Mouse (Mus musculus): ENCODE results near the gene Itpkc. TPM values are rescaled to one million over a fixed set of nuclear protein-coding genes. Genes with fewer than 3 reads are reported as not detected.

Itpkc gene
- polyA plus RNA-seq, 2 experiments, result 1.3 to 2.0 TPM

GRCm38 (mm10) chr7:27232781-27233281, 4.4 kb upstream of the Itpkc start, which contains the start of gene Coq8b:
Coq8b (plus strand) TSS chr7:27233023.
- Histone ChIP-seq H3K9ac (replicated peaks) (peak within 1 kb of the TSS; percentile 38), H3K4me1 (replicated peaks; ENCODE audit: control insufficient read depth in 2 of 2, insufficient read depth in 2 of 2, low read length in 1 of 2) (peaks cover 12% of the 10 kb centered on the region in 2 experiments), H3K4me2 (ENCODE audit: low read depth) (peak within 1 kb of the TSS; percentile 73), H3K36me3 (replicated peaks; ENCODE audit: control insufficient read depth, insufficient read depth, low read depth) (no peaks in the 10 kb centered on the region), H3K27me3 (ENCODE audit: control insufficient read depth, insufficient read depth, low read length) (no peaks in the 10 kb centered on the region), H3K4me3 (ENCODE audit: insufficient read depth in 1 of 2, low read depth in 2 of 2, low read length in 2 of 2) (peak within 1 kb of the TSS; percentile 59 to 92), H3K9me3 (ENCODE audit: control insufficient read depth, low read length) (no peaks in the 10 kb centered on the region), H3K27ac (no peak within 1 kb of the TSS)
- ATAC-seq (ENCODE audit: insufficient read depth) (peak; percentile 83), DNase-seq (ENCODE audit: low read depth in 3 of 3, low spot score in 3 of 3) (peak; percentile 90 to 93 (median 91))
- under 1% methylated on average over 25 of the region's 25 CpGs for WGBS (ENCODE audit: insufficient replicate concordance)
- TF ChIP-seq EP300 (IDR thresholded peaks at IDR 0.05; ENCODE audit: low read depth) (no peak), CTCF (IDR thresholded peaks at IDR 0.05; ENCODE audit: low read depth) (peak; percentile 37; the same call in 1 of the 2 replicates)

- H3K4me1 ChIP-seq (replicated peaks; ENCODE audit: control insufficient read depth in 2 of 2, insufficient read depth in 2 of 2, low read length in 1 of 2), result peaks cover 19 to 22% of the 10 kb centered on the region in 2 experiments
- H3K36me3 ChIP-seq (replicated peaks; ENCODE audit: control insufficient read depth, insufficient read depth, low read depth), result no peaks in the 10 kb centered on the region
- H3K9ac ChIP-seq (replicated peaks), result no peak overlapping the region
- H3K27me3 ChIP-seq (ENCODE audit: control insufficient read depth, insufficient read depth, low read length), result no peaks in the 10 kb centered on the region
- DNase-seq (ENCODE audit: low read depth in 3 of 3, low spot score in 3 of 3) (no peak), ATAC-seq (ENCODE audit: insufficient read depth) (no peak)
- H3K4me2 ChIP-seq (ENCODE audit: low read depth), result no peak overlapping the region
- TF ChIP-seq EP300 (IDR thresholded peaks at IDR 0.05; ENCODE audit: low read depth) (no peak), CTCF (IDR thresholded peaks at IDR 0.05; ENCODE audit: low read depth) (no peak)
- H3K4me3 ChIP-seq (ENCODE audit: insufficient read depth in 1 of 2, low read depth in 2 of 2, low read length in 2 of 2), result no peak overlapping the region
- H3K27ac ChIP-seq, result no peak overlapping the region
- H3K9me3 ChIP-seq (ENCODE audit: control insufficient read depth, low read length), result no peaks in the 10 kb centered on the region
- 74% methylated on average over 7 of the region's 7 CpGs for WGBS (ENCODE audit: insufficient replicate concordance)
Observed at GRCm38 (mm10) chr7:27231693-27232331, 3.4 kb upstream of the Itpkc start.

- 62% methylated on average over 4 of the region's 4 CpGs for WGBS (ENCODE audit: insufficient replicate concordance)
- no peaks in the 10 kb centered on the region for H3K9me3 ChIP-seq (ENCODE audit: control insufficient read depth, low read length)
- no peaks in the 10 kb centered on the region for H3K36me3 ChIP-seq (replicated peaks; ENCODE audit: control insufficient read depth, insufficient read depth, low read depth)
- no peak overlapping the region for H3K27ac ChIP-seq
- H3K4me1 ChIP-seq (replicated peaks; ENCODE audit: control insufficient read depth in 2 of 2, insufficient read depth in 2 of 2, low read length in 1 of 2), result peaks cover 23 to 27% of the 10 kb centered on the region in 2 experiments
- H3K9ac ChIP-seq (replicated peaks), result no peak overlapping the region
- H3K4me3 ChIP-seq (ENCODE audit: insufficient read depth in 1 of 2, low read depth in 2 of 2, low read length in 2 of 2), result no peak overlapping the region
- TF ChIP-seq EP300 (IDR thresholded peaks at IDR 0.05; ENCODE audit: low read depth) (no peak), CTCF (IDR thresholded peaks at IDR 0.05; ENCODE audit: low read depth) (peak; percentile 66)
- H3K4me2 ChIP-seq (ENCODE audit: low read depth), result no peak overlapping the region
- DNase-seq (ENCODE audit: low read depth in 3 of 3, low spot score in 3 of 3) (no peak), ATAC-seq (ENCODE audit: insufficient read depth) (no peak)
- H3K27me3 ChIP-seq (ENCODE audit: control insufficient read depth, insufficient read depth, low read length), result no peaks in the 10 kb centered on the region
Observed at GRCm38 (mm10) chr7:27230781-27231180, 2.3 kb upstream of the Itpkc start.

GRCm38 (mm10) chr7:27228865-27229264, 404 bp upstream of the Itpkc start:
- Histone ChIP-seq H3K27ac (peak overlapping the region; percentile 64), H3K4me2 (ENCODE audit: low read depth) (peak overlapping the region; percentile 92), H3K9ac (replicated peaks) (peak overlapping the region; percentile 69), H3K9me3 (ENCODE audit: control insufficient read depth, low read length) (no peaks in the 10 kb centered on the region), H3K36me3 (replicated peaks; ENCODE audit: control insufficient read depth, insufficient read depth, low read depth) (no peaks in the 10 kb centered on the region), H3K27me3 (ENCODE audit: control insufficient read depth, insufficient read depth, low read length) (no peaks in the 10 kb centered on the region), H3K4me1 (replicated peaks; ENCODE audit: control insufficient read depth in 2 of 2, insufficient read depth in 2 of 2, low read length in 1 of 2) (peaks cover 29 to 36% of the 10 kb centered on the region in 2 experiments), H3K4me3 (ENCODE audit: insufficient read depth in 1 of 2, low read depth in 2 of 2, low read length in 2 of 2) (peak overlapping the region; percentile 71 to 80)
- DNase-seq (ENCODE audit: low read depth in 3 of 3, low spot score in 3 of 3) (no peak), ATAC-seq (ENCODE audit: insufficient read depth) (no peak)
- 20% methylated on average over 6 of the region's 6 CpGs for WGBS (ENCODE audit: insufficient replicate concordance)
- no peak for TF ChIP-seq CTCF (IDR thresholded peaks at IDR 0.05; ENCODE audit: low read depth)
- no peak for TF ChIP-seq EP300 (IDR thresholded peaks at IDR 0.05; ENCODE audit: low read depth)

- Histone ChIP-seq H3K9ac (replicated peaks) (peak overlapping the region; percentile 69), H3K27ac (peak overlapping the region; percentile 40), H3K4me3 (ENCODE audit: insufficient read depth in 1 of 2, low read depth in 2 of 2, low read length in 2 of 2) (peak overlapping the region; percentile 71 to 80), H3K36me3 (replicated peaks; ENCODE audit: control insufficient read depth, insufficient read depth, low read depth) (no peaks in the 10 kb centered on the region), H3K4me2 (ENCODE audit: low read depth) (peak overlapping the region; percentile 92), H3K4me1 (replicated peaks; ENCODE audit: control insufficient read depth in 2 of 2, insufficient read depth in 2 of 2, low read length in 1 of 2) (peaks cover 26 to 43% of the 10 kb centered on the region in 2 experiments), H3K27me3 (ENCODE audit: control insufficient read depth, insufficient read depth, low read length) (no peaks in the 10 kb centered on the region), H3K9me3 (ENCODE audit: control insufficient read depth, low read length) (no peaks in the 10 kb centered on the region)
- TF ChIP-seq CTCF (IDR thresholded peaks at IDR 0.05; ENCODE audit: low read depth) (no peak), EP300 (IDR thresholded peaks at IDR 0.05; ENCODE audit: low read depth) (no peak)
- no peak for DNase-seq (ENCODE audit: low read depth in 3 of 3, low spot score in 3 of 3)
- peak; percentile 1; the same call in 1 of the 2 replicates for ATAC-seq (ENCODE audit: insufficient read depth)
- 10% methylated on average over 10 of the region's 10 CpGs for WGBS (ENCODE audit: insufficient replicate concordance)
Observed at GRCm38 (mm10) chr7:27227676-27228075, 785 bp downstream of the Itpkc start.

All from liver, embryonic 14.5 days (tissue).